Mouse (Mus musculus) limb, embryonic 15.5 days (tissue): ENCODE measurements around the gene Nectin1. TPM values are rescaled to one million over a fixed set of nuclear protein-coding genes. Genes with fewer than 3 reads are reported as not detected.

Source experiments
- ATAC-seq: fragments of 200-750 bp; cut with Nextera tagmentation; 2 replicates; pipeline ENCODE4 v1.8.0; 2017; ENCODE audit warnings: low read depth, moderate TSS enrichment; ENCODE audit not compliant: insufficient number of reproducible peaks, low FRiP score, low TSS enrichment
- H3K27ac ChIP-seq: fragments of 300-500 bp; sonication (generic); 2 replicates; pipeline ENCODE4 v1.5.1; 2015; ENCODE audit warnings: moderate library complexity, mild to moderate bottlenecking, inconsistent platforms
- H3K27me3 ChIP-seq: fragments of 300-500 bp; sonication (generic); 2 replicates; pipeline ENCODE4 v1.6.1; 2015; ENCODE audit warnings: inconsistent platforms
- H3K36me3 ChIP-seq: fragments of 300-500 bp; sonication (generic); 2 replicates; pipeline ENCODE4 v1.6.1; 2015; ENCODE audit warnings: inconsistent platforms
- H3K4me1 ChIP-seq: fragments of 300-500 bp; sonication (generic); 2 replicates; pipeline ENCODE4 v1.6.1; 2015; ENCODE audit warnings: inconsistent platforms
- H3K4me2 ChIP-seq: fragments of 300-500 bp; sonication (generic); 2 replicates; pipeline ENCODE4 v1.6.1; 2015; ENCODE audit warnings: mild to moderate bottlenecking, inconsistent platforms
- H3K4me3 ChIP-seq: fragments of 300-500 bp; sonication (generic); 2 replicates; pipeline ENCODE4 v1.5.1; 2015; ENCODE audit warnings: mild to moderate bottlenecking, inconsistent platforms
- H3K9ac ChIP-seq: fragments of 300-500 bp; sonication (generic); 2 replicates; pipeline ENCODE4 v1.6.1; 2015; ENCODE audit warnings: inconsistent platforms
- H3K9me3 ChIP-seq: fragments of 300-500 bp; sonication (generic); 2 replicates; pipeline ENCODE4 v1.6.1; 2016; ENCODE audit warnings: inconsistent platforms
- WGBS: fragments of 180-500 bp; shearing (Covaris S2); methylation state at CpG from one replicate; pipeline ENCODE4 v1.1.7; 2015; 5-methylcytosine and 5-hydroxymethylcytosine counted together
- polyA plus RNA-seq: library from polyadenylated mRNA; unstranded; fragments of >200 nt; fragmentation: Nextera tagmentation; extraction: Ambion mirVana; gene quantifications from 2 replicates; pipeline ENCODE4 v1.2.1, GENCODE M21; 2015

Nectin1 gene
- polyA plus RNA-seq, 1 experiment from 2014 or later: 13.5 TPM

DNA sequence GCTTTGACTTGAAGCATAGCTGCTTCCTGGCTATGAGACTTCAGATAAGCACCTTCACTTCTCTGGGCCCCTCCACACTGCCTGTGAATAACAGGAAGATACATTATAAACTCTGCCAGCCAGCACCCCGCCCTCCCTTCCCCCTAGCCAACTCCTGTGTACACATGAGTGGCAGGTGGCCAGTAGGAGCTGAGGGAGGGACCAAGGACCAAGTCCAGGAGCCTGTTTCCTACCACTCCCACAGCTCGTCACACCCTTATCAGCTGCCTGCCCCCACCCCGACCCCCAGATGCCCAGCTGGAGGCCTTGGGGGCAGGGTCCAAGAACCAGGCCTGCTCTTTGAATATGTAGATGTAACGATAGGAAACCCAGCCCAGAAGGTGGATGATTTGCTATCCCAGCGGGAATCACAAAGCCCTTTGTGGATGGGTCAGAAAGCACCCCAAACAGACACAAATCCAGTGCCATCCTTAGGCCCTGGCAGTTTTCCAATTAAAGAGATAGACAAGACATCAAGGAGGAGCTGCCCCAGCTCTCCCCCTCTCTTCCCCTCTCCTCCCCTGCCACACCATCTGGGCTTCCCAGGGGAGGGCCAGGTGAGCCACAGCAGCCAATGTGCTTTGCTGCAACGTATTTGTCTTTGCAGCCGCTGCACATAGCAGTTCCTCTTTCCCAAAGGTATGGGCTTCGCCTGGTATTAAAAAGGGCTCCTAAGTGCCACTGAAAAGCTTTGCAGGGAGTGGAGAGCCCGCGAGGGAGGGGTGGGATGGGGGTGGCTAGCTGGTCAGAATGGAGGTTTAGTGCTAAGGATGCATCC is 14.1 kb upstream of the Nectin1 start:
- H3K27me3 ChIP-seq: peaks cover 33% of the 10 kb centered on the region; the same call in 1 of the 2 replicates
- no peaks in the 10 kb centered on the region for H3K36me3 ChIP-seq
- no peak overlapping the region for H3K27ac ChIP-seq
- no peak overlapping the region for H3K9ac ChIP-seq
- no peak for ATAC-seq
- no peak overlapping the region for H3K4me3 ChIP-seq
- H3K9me3 ChIP-seq: no peaks in the 10 kb centered on the region
- H3K4me2 ChIP-seq: no peak overlapping the region
- peaks cover 10% of the 10 kb centered on the region for H3K4me1 ChIP-seq
- WGBS: 18% methylated on average over 10 of the region's 10 CpGs

GRCm38 (mm10) chr9:43730284-43731027 is 13.3 kb upstream of the Nectin1 start:
- Histone ChIP-seq H3K27me3 (peaks cover 33% of the 10 kb centered on the region; the same call in 1 of the 2 replicates), H3K9ac (no peak overlapping the region), H3K4me1 (peaks cover 10% of the 10 kb centered on the region), H3K9me3 (no peaks in the 10 kb centered on the region), H3K4me3 (no peak overlapping the region), H3K4me2 (no peak overlapping the region), H3K27ac (no peak overlapping the region), H3K36me3 (no peaks in the 10 kb centered on the region)
- ATAC-seq: no peak
- whole genome bisulfite sequencing: 26% methylated on average over 22 of the region's 22 CpGs

GRCm38 (mm10) chr9:43731880-43732279 is 11.9 kb upstream of the Nectin1 start:
- Histone ChIP-seq H3K27ac (no peak overlapping the region), H3K4me1 (peaks cover 10% of the 10 kb centered on the region), H3K27me3 (peaks cover 33% of the 10 kb centered on the region; the same call in 1 of the 2 replicates), H3K4me2 (no peak overlapping the region), H3K4me3 (no peak overlapping the region), H3K9me3 (no peaks in the 10 kb centered on the region), H3K9ac (no peak overlapping the region), H3K36me3 (no peaks in the 10 kb centered on the region)
- 67% methylated on average over 6 of the region's 6 CpGs for WGBS
- no peak for ATAC-seq

GRCm38 (mm10) chr9:43732671-43733070 is 11.1 kb upstream of the Nectin1 start:
- no peaks in the 10 kb centered on the region for H3K9me3 ChIP-seq
- H3K4me2 ChIP-seq: no peak overlapping the region
- H3K4me1 ChIP-seq: peaks cover 17% of the 10 kb centered on the region
- no peaks in the 10 kb centered on the region for H3K36me3 ChIP-seq
- H3K27ac ChIP-seq: no peak overlapping the region
- no peak for ATAC-seq
- 25% methylated on average over 8 of the region's 8 CpGs for WGBS
- H3K9ac ChIP-seq: no peak overlapping the region
- H3K27me3 ChIP-seq: peaks cover 30% of the 10 kb centered on the region; the same call in 1 of the 2 replicates
- H3K4me3 ChIP-seq: no peak overlapping the region

GRCm38 (mm10) chr9:43734952-43735351 is 8.8 kb upstream of the Nectin1 start:
- H3K9me3 ChIP-seq: no peaks in the 10 kb centered on the region
- peaks cover 16% of the 10 kb centered on the region; the same call in 1 of the 2 replicates for H3K27me3 ChIP-seq
- H3K36me3 ChIP-seq: no peaks in the 10 kb centered on the region
- peaks cover 17% of the 10 kb centered on the region for H3K4me1 ChIP-seq
- no peak overlapping the region for H3K4me3 ChIP-seq
- no peak overlapping the region for H3K27ac ChIP-seq
- H3K4me2 ChIP-seq: no peak overlapping the region
- no peak overlapping the region for H3K9ac ChIP-seq
- ATAC-seq: no peak

DNA sequence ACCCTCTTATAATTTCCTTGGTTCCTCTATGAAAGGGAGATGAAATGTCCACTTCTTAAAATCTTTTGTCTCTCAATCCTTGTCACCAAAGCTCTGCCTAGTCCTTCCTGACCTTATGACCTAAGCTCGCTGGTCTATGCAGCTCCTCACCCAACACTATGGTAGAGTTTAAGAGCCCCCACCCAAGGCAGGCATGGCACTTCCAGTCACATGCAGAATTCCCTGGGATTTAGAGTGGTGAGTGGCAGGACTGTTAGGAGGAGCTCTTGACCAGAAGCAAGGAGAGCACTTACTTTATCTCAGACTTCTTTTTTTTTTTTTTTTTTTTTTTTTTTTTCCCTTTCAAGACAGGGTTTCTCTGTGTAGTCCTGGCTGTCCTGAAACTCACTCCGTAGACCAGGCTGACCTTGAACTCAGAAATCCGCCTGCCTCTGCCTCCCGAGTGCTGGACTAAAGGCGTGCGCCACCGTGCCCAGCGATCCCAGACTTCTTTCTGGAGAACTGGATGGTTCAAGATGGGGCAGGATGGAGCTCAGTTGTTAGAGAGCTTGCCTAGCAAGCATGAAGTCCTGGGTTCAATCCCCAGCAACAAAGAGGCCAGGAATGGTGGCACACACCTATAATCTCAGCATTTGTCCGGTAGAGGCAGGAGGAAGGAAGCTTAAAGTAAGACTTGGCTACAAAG is 7.6 kb upstream of the Nectin1 start:
- Histone ChIP-seq H3K9me3 (no peaks in the 10 kb centered on the region), H3K9ac (no peak overlapping the region), H3K4me1 (peaks cover 12% of the 10 kb centered on the region), H3K4me2 (no peak overlapping the region), H3K27me3 (peaks cover 16% of the 10 kb centered on the region; the same call in 1 of the 2 replicates), H3K36me3 (no peaks in the 10 kb centered on the region), H3K27ac (no peak overlapping the region), H3K4me3 (no peak overlapping the region)
- no peak for ATAC-seq
- 91% methylated on average over 9 of the region's 9 CpGs for WGBS

DNA sequence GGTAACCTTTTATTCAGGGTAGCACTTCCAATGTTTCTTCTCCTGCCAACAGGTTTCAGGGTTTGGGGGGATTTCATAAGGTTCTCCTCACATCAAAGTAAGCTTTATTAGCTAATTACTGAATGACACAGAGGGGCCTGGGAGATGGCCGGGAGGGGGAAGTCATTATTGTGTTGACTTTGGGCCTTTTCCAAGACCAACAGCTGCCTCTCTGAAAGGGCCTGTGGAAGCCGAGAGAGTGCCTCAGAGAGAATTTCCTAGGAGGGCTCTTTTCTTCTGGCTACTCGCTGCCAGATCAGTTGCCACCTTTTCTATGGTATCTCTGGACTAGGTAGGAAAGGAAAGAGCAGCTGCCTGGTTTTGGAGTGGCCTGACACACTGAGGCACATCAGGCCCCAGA is 6.5 kb upstream of the Nectin1 start:
- Histone ChIP-seq H3K27ac (no peak overlapping the region), H3K9ac (no peak overlapping the region), H3K4me2 (0 out of 2 replicates have a peak overlapping the region, but pooled peaks have one; percentile 32), H3K36me3 (no peaks in the 10 kb centered on the region), H3K4me3 (no peak overlapping the region), H3K27me3 (peaks cover 13% of the 10 kb centered on the region; the same call in 1 of the 2 replicates), H3K4me1 (peaks cover 12% of the 10 kb centered on the region), H3K9me3 (no peaks in the 10 kb centered on the region)
- 21% methylated on average over 3 of the region's 3 CpGs for WGBS
- no peak for ATAC-seq

- peaks cover 11% of the 10 kb centered on the region; the same call in 1 of the 2 replicates for H3K27me3 ChIP-seq
- H3K4me2 ChIP-seq: peak overlapping the region; percentile 32
- no peak overlapping the region for H3K27ac ChIP-seq
- H3K9me3 ChIP-seq: no peaks in the 10 kb centered on the region
- ATAC-seq: no peak
- WGBS: 4% methylated on average over 12 of the region's 12 CpGs
- no peak overlapping the region for H3K9ac ChIP-seq
- H3K36me3 ChIP-seq: no peaks in the 10 kb centered on the region
- peaks cover 16% of the 10 kb centered on the region for H3K4me1 ChIP-seq
- H3K4me3 ChIP-seq: no peak overlapping the region
Observed at GRCm38 (mm10) chr9:43737871-43738292, 5.9 kb upstream of the Nectin1 start.

GRCm38 (mm10) chr9:43738480-43739084 is 5.2 kb upstream of the Nectin1 start:
- no peak overlapping the region for H3K4me3 ChIP-seq
- H3K36me3 ChIP-seq: no peaks in the 10 kb centered on the region
- no peak overlapping the region for H3K9ac ChIP-seq
- H3K27ac ChIP-seq: no peak overlapping the region
- H3K27me3 ChIP-seq: 0 out of 2 replicates have a peak, but pooled peaks cover 7% of the 10 kb centered on the region
- no peak for ATAC-seq
- peaks cover 22% of the 10 kb centered on the region for H3K4me1 ChIP-seq
- no peak overlapping the region for H3K4me2 ChIP-seq
- 33% methylated on average over 6 of the region's 6 CpGs for WGBS
- H3K9me3 ChIP-seq: no peaks in the 10 kb centered on the region

DNA sequence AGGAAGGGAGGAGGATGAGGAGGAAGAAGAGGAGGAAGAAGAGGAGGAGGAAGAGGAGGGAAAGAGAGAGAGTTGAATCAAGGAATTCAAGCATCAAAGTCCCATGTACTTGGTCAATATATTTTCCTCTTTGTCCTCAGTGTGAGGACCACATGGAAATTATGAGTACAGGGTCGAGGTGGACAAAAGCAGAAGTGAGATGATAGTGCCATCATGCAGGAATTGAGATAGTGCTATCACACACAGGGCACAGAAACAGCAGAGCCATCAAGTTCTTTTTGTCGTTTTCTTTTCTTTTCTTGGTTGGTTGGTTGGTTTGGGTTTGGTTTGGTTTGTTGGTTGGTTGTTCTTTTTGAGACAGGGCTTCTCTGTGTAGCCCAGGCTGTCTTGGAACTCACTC is 2.5 kb upstream of the Nectin1 start:
- peaks cover 41% of the 10 kb centered on the region for H3K4me1 ChIP-seq

GRCm38 (mm10) chr9:43742066-43742465 is 1.7 kb upstream of the Nectin1 start:
- 71% methylated on average over 4 of the region's 4 CpGs for WGBS
- no peaks in the 10 kb centered on the region for H3K36me3 ChIP-seq
- H3K27ac ChIP-seq: no peak overlapping the region
- peaks cover 9% of the 10 kb centered on the region for H3K27me3 ChIP-seq
- ATAC-seq: no peak
- H3K9me3 ChIP-seq: no peaks in the 10 kb centered on the region
- no peak overlapping the region for H3K4me3 ChIP-seq
- H3K4me2 ChIP-seq: no peak overlapping the region
- peaks cover 47% of the 10 kb centered on the region for H3K4me1 ChIP-seq
- no peak overlapping the region for H3K9ac ChIP-seq

More for the DNA sequence above, 2.5 kb upstream of the Nectin1 start:
- no peak overlapping the region for H3K9ac ChIP-seq
- no peak overlapping the region for H3K4me3 ChIP-seq
- H3K9me3 ChIP-seq: no peaks in the 10 kb centered on the region
- no peaks in the 10 kb centered on the region for H3K36me3 ChIP-seq
- no peak for ATAC-seq
- 78% methylated on average over 2 of the region's 2 CpGs for WGBS
- H3K4me2 ChIP-seq: no peak overlapping the region
- no peak overlapping the region for H3K27ac ChIP-seq
- H3K27me3 ChIP-seq: 0 out of 2 replicates have a peak, but pooled peaks cover 3% of the 10 kb centered on the region
